Mouse (Mus musculus): ENCODE results near the gene Gng3. TPM values are rescaled to one million over a fixed set of nuclear protein-coding genes. Genes with fewer than 3 reads are reported as not detected.

Gene Gng3
- total RNA-seq, 2 experiments from 2014 or later: not detected

- no peak for ATAC-seq (replicated peaks; ENCODE audit: low FRiP score, poor library complexity, severe bottlenecking)
Measured at GRCm38 (mm10) chr19:8818301-8818798, 20.6 kb downstream of the Gng3 start.

- no peak for ATAC-seq (replicated peaks; ENCODE audit: low FRiP score, poor library complexity, severe bottlenecking)
Measured at GRCm38 (mm10) chr19:8817001-8817400, 22.0 kb downstream of the Gng3 start.

- no peak for ATAC-seq (replicated peaks; ENCODE audit: low FRiP score, poor library complexity, severe bottlenecking)
Measured at GRCm38 (mm10) chr19:8815812-8816211, 23.2 kb downstream of the Gng3 start.

- no peak for ATAC-seq (replicated peaks; ENCODE audit: low FRiP score, poor library complexity, severe bottlenecking)
Measured at GRCm38 (mm10) chr19:8806810-8807209, 32.2 kb downstream of the Gng3 start.

GRCm38 (mm10) chr19:8803879-8804660, 34.9 kb downstream of the Gng3 start:
- ATAC-seq (replicated peaks; ENCODE audit: low FRiP score, poor library complexity, severe bottlenecking): no peak

- no peak for ATAC-seq (replicated peaks; ENCODE audit: low FRiP score, poor library complexity, severe bottlenecking)
Measured at GRCm38 (mm10) chr19:8803204-8803780, 35.7 kb downstream of the Gng3 start.

GRCm38 (mm10) chr19:8802130-8802821, 36.7 kb downstream of the Gng3 start, which contains the start of gene Zbtb3:
Gene Zbtb3 (plus strand): TSS chr19:8802555.
- ATAC-seq (replicated peaks; ENCODE audit: low FRiP score, poor library complexity, severe bottlenecking): peak; percentile 94

- ATAC-seq (replicated peaks; ENCODE audit: low FRiP score, poor library complexity, severe bottlenecking): no peak
Measured at GRCm38 (mm10) chr19:8798947-8799315, 40.1 kb downstream of the Gng3 start.

- ATAC-seq (replicated peaks; ENCODE audit: low FRiP score, poor library complexity, severe bottlenecking): peak; percentile 70
Measured at GRCm38 (mm10) chr19:8798264-8798946, 40.6 kb downstream of the Gng3 start, which contains the start of gene Polr2g. Gene Polr2g (minus strand): TSS chr19:8798577.

- ATAC-seq (replicated peaks; ENCODE audit: low FRiP score, poor library complexity, severe bottlenecking): no peak
Measured at GRCm38 (mm10) chr19:8790171-8790570, 48.8 kb downstream of the Gng3 start.

- ATAC-seq (replicated peaks; ENCODE audit: low FRiP score, poor library complexity, severe bottlenecking): no peak
Measured at GRCm38 (mm10) chr19:8789171-8789570, 49.8 kb downstream of the Gng3 start.

- no peak for ATAC-seq (replicated peaks; ENCODE audit: low FRiP score, poor library complexity, severe bottlenecking)
Measured at GRCm38 (mm10) chr19:8788521-8788920, 50.5 kb downstream of the Gng3 start.

Other genes with a start within 250 kb of the Gng3 start
Only the 30 nearest of the 34 such genes appear.
- 198 and 206 TPM in 2 replicates for gene Slc3a2, start 115.8 kb downstream of the Gng3 start, total RNA-seq (2015; ENCODE audit: low replicate concordance)
- gene Slc3a2, start 115.8 kb downstream of the Gng3 start, total RNA-seq (2017; ENCODE audit: low replicate concordance): 242 and 266 TPM in 2 replicates
- gene Wdr74, start 103.4 kb downstream of the Gng3 start, total RNA-seq (2015; ENCODE audit: low replicate concordance): 22.0 and 28.9 TPM in 2 replicates
- gene Wdr74, start 103.4 kb downstream of the Gng3 start, total RNA-seq (2017; ENCODE audit: low replicate concordance): 10.7 and 15.0 TPM in 2 replicates
- gene 1700092M07Rik, start 98.5 kb downstream of the Gng3 start, total RNA-seq (2015; ENCODE audit: low replicate concordance): not detected in 2 replicates
- not detected in 2 replicates for gene 1700092M07Rik, start 98.5 kb downstream of the Gng3 start, total RNA-seq (2017; ENCODE audit: low replicate concordance)
- 67.0 and 97.7 TPM in 2 replicates for gene Stx5a, start 97.8 kb downstream of the Gng3 start, total RNA-seq (2015; ENCODE audit: low replicate concordance)
- 119 and 128 TPM in 2 replicates for gene Stx5a, start 97.8 kb downstream of the Gng3 start, total RNA-seq (2017; ENCODE audit: low replicate concordance)
- 462 and 487 TPM in 2 replicates for gene Nxf1, start 82.1 kb downstream of the Gng3 start, total RNA-seq (2015; ENCODE audit: low replicate concordance)
- 79.9 and 80.3 TPM in 2 replicates for gene Nxf1, start 82.1 kb downstream of the Gng3 start, total RNA-seq (2017; ENCODE audit: low replicate concordance)
- 25.9 and 40.7 TPM in 2 replicates for gene Tmem223, start 68.2 kb downstream of the Gng3 start, total RNA-seq (2015; ENCODE audit: low replicate concordance)
- 11.0 and 21.9 TPM in 2 replicates for gene Tmem223, start 68.2 kb downstream of the Gng3 start, total RNA-seq (2017; ENCODE audit: low replicate concordance)
- 80.7 and 134 TPM in 2 replicates for gene Tmem179b, start 64.7 kb downstream of the Gng3 start, total RNA-seq (2015; ENCODE audit: low replicate concordance)
- gene Tmem179b, start 64.7 kb downstream of the Gng3 start, total RNA-seq (2017; ENCODE audit: low replicate concordance): 66.6 and 95.1 TPM in 2 replicates
- gene Taf6l, start 52.8 kb downstream of the Gng3 start, total RNA-seq (2015; ENCODE audit: low replicate concordance): 6.7 and 24.1 TPM in 2 replicates
- gene Taf6l, start 52.8 kb downstream of the Gng3 start, total RNA-seq (2017; ENCODE audit: low replicate concordance): 10.5 and 10.9 TPM in 2 replicates
- 49.0 and 51.2 TPM in 2 replicates for gene Polr2g, start 40.6 kb downstream of the Gng3 start, total RNA-seq (2015; ENCODE audit: low replicate concordance)
- gene Polr2g, start 40.6 kb downstream of the Gng3 start, total RNA-seq (2017; ENCODE audit: low replicate concordance): 16.5 and 25.8 TPM in 2 replicates
- not detected in 2 replicates for gene Zbtb3, start 36.6 kb downstream of the Gng3 start, total RNA-seq (2015; ENCODE audit: low replicate concordance)
- gene Zbtb3, start 36.6 kb downstream of the Gng3 start, total RNA-seq (2017; ENCODE audit: low replicate concordance): 1.3 TPM in 1 of 2 replicates, not detected in the other
- 55.8 and 56.6 TPM in 2 replicates for gene Ttc9c, start 19.9 kb downstream of the Gng3 start, total RNA-seq (2015; ENCODE audit: low replicate concordance)
- gene Ttc9c, start 19.9 kb downstream of the Gng3 start, total RNA-seq (2017; ENCODE audit: low replicate concordance): 59.4 and 73.3 TPM in 2 replicates
- gene Hnrnpul2, start 19.2 kb downstream of the Gng3 start, total RNA-seq (2015; ENCODE audit: low replicate concordance): 54.9 and 64.2 TPM in 2 replicates
- gene Hnrnpul2, start 19.2 kb downstream of the Gng3 start, total RNA-seq (2017; ENCODE audit: low replicate concordance): 154 and 160 TPM in 2 replicates
- gene AC129217.1, start 9.4 kb downstream of the Gng3 start, total RNA-seq (2015; ENCODE audit: low replicate concordance): not detected in 2 replicates
- gene AC129217.1, start 9.4 kb downstream of the Gng3 start, total RNA-seq (2017; ENCODE audit: low replicate concordance): 9.5 and 15.5 TPM in 2 replicates
- 33.9 and 36.0 TPM in 2 replicates for gene Bscl2, start 1.7 kb downstream of the Gng3 start, total RNA-seq (2015; ENCODE audit: low replicate concordance)
- 20.2 and 27.1 TPM in 2 replicates for gene Bscl2, start 1.7 kb downstream of the Gng3 start, total RNA-seq (2017; ENCODE audit: low replicate concordance)
- 1.7 TPM in 1 of 2 replicates, not detected in the other for gene Lrrn4cl, start 11.6 kb upstream of the Gng3 start, total RNA-seq (2015; ENCODE audit: low replicate concordance)
- gene Lrrn4cl, start 11.6 kb upstream of the Gng3 start, total RNA-seq (2017; ENCODE audit: low replicate concordance): 0.39 TPM in 1 of 2 replicates, not detected in the other
- gene Ubxn1, start 32.3 kb upstream of the Gng3 start, total RNA-seq (2015; ENCODE audit: low replicate concordance): 46.1 and 49.9 TPM in 2 replicates
- gene Ubxn1, start 32.3 kb upstream of the Gng3 start, total RNA-seq (2017; ENCODE audit: low replicate concordance): 73.1 and 101 TPM in 2 replicates
- gene Uqcc3, start 41.7 kb upstream of the Gng3 start, total RNA-seq (2015; ENCODE audit: low replicate concordance): 8.8 and 23.1 TPM in 2 replicates
- gene Uqcc3, start 41.7 kb upstream of the Gng3 start, total RNA-seq (2017; ENCODE audit: low replicate concordance): 7.8 TPM in 1 of 2 replicates, not detected in the other
- gene Lbhd1, start 44.5 kb upstream of the Gng3 start, total RNA-seq (2015; ENCODE audit: low replicate concordance): 36.4 and 44.9 TPM in 2 replicates
- 6.4 and 9.9 TPM in 2 replicates for gene Lbhd1, start 44.5 kb upstream of the Gng3 start, total RNA-seq (2017; ENCODE audit: low replicate concordance)
- gene Gm49403, start 44.7 kb upstream of the Gng3 start, total RNA-seq (2015; ENCODE audit: low replicate concordance): not detected in 2 replicates
- not detected in 2 replicates for gene Gm49403, start 44.7 kb upstream of the Gng3 start, total RNA-seq (2017; ENCODE audit: low replicate concordance)
- gene 1810009A15Rik, start 49.7 kb upstream of the Gng3 start, total RNA-seq (2015; ENCODE audit: low replicate concordance): 11.5 and 13.4 TPM in 2 replicates
- gene 1810009A15Rik, start 49.7 kb upstream of the Gng3 start, total RNA-seq (2017; ENCODE audit: low replicate concordance): 7.0 and 32.0 TPM in 2 replicates
- gene Gm49416, start 49.7 kb upstream of the Gng3 start, total RNA-seq (2015; ENCODE audit: low replicate concordance): not detected in 2 replicates
- gene Gm49416, start 49.7 kb upstream of the Gng3 start, total RNA-seq (2017; ENCODE audit: low replicate concordance): not detected in 2 replicates
- 10.1 and 14.3 TPM in 2 replicates for gene Ints5, start 53.8 kb upstream of the Gng3 start, total RNA-seq (2015; ENCODE audit: low replicate concordance)
- 7.1 and 7.6 TPM in 2 replicates for gene Ints5, start 53.8 kb upstream of the Gng3 start, total RNA-seq (2017; ENCODE audit: low replicate concordance)
- 71.0 and 83.0 TPM in 2 replicates for gene Ganab, start 58.9 kb upstream of the Gng3 start, total RNA-seq (2015; ENCODE audit: low replicate concordance)
- gene Ganab, start 58.9 kb upstream of the Gng3 start, total RNA-seq (2017; ENCODE audit: low replicate concordance): 31.9 and 43.0 TPM in 2 replicates
- 16.2 and 28.1 TPM in 2 replicates for gene B3gat3, start 81.2 kb upstream of the Gng3 start, total RNA-seq (2015; ENCODE audit: low replicate concordance)
- gene B3gat3, start 81.2 kb upstream of the Gng3 start, total RNA-seq (2017; ENCODE audit: low replicate concordance): 13.8 and 21.3 TPM in 2 replicates
- not detected in 2 replicates for gene Rom1, start 90.2 kb upstream of the Gng3 start, total RNA-seq (2015; ENCODE audit: low replicate concordance)
- gene Rom1, start 90.2 kb upstream of the Gng3 start, total RNA-seq (2017; ENCODE audit: low replicate concordance): not detected in 2 replicates
- gene Eml3, start 90.4 kb upstream of the Gng3 start, total RNA-seq (2015; ENCODE audit: low replicate concordance): 6.5 and 9.6 TPM in 2 replicates
- gene Eml3, start 90.4 kb upstream of the Gng3 start, total RNA-seq (2017; ENCODE audit: low replicate concordance): 7.1 and 14.0 TPM in 2 replicates
- 59.9 and 70.3 TPM in 2 replicates for gene Mta2, start 102.7 kb upstream of the Gng3 start, total RNA-seq (2015; ENCODE audit: low replicate concordance)
- 84.2 and 125 TPM in 2 replicates for gene Mta2, start 102.7 kb upstream of the Gng3 start, total RNA-seq (2017; ENCODE audit: low replicate concordance)
- 0.84 and 3.2 TPM in 2 replicates for gene Tut1, start 114.7 kb upstream of the Gng3 start, total RNA-seq (2015; ENCODE audit: low replicate concordance)
- 3.7 and 4.4 TPM in 2 replicates for gene Tut1, start 114.7 kb upstream of the Gng3 start, total RNA-seq (2017; ENCODE audit: low replicate concordance)
- gene Eef1g, start 127.8 kb upstream of the Gng3 start, total RNA-seq (2015; ENCODE audit: low replicate concordance): 198 and 228 TPM in 2 replicates
- 92.0 and 153 TPM in 2 replicates for gene Eef1g, start 127.8 kb upstream of the Gng3 start, total RNA-seq (2017; ENCODE audit: low replicate concordance)
- gene Ahnak, start 150.1 kb upstream of the Gng3 start, total RNA-seq (2015; ENCODE audit: low replicate concordance): 13.0 and 13.8 TPM in 2 replicates
- gene Ahnak, start 150.1 kb upstream of the Gng3 start, total RNA-seq (2017; ENCODE audit: low replicate concordance): 13.3 and 15.7 TPM in 2 replicates